Mouse (Mus musculus) midbrain, embryonic 13.5 days (tissue): Measurements from ENCODE around the gene Heatr5b. TPM values are rescaled to one million over a fixed set of nuclear protein-coding genes. Genes with fewer than 3 reads are reported as not detected.
"Not testable (repeated sequence)": the region's sequence is repeated elsewhere in the genome, so short reads cannot be mapped to it uniquely, and the experiment has no call there.

ENCODE experiments used
- ATAC-seq: fragments of 200-750 bp; cut with Nextera tagmentation; 2 replicates; pipeline ENCODE4 v1.8.0; 2017; ENCODE audit warnings: mild to moderate bottlenecking, moderate TSS enrichment, moderate library complexity
- H3K27ac ChIP-seq: fragments of 300-500 bp; sonication (generic); 2 replicates; pipeline ENCODE4 v1.5.1; 2015; ENCODE audit warnings: inconsistent platforms, mild to moderate bottlenecking, moderate library complexity
- H3K27me3 ChIP-seq: fragments of 300-500 bp; sonication (generic); 2 replicates; pipeline ENCODE4 v1.6.1; 2015; ENCODE audit warnings: mild to moderate bottlenecking, inconsistent platforms
- H3K36me3 ChIP-seq: fragments of 300-500 bp; sonication (generic); 2 replicates; pipeline ENCODE4 v1.6.1; 2015; ENCODE audit warnings: mild to moderate bottlenecking, inconsistent platforms
- H3K4me1 ChIP-seq: fragments of 300-500 bp; sonication (generic); replicated peaks from 2 replicates; pipeline ENCODE4 v1.6.1; 2015; ENCODE audit warnings: inconsistent platforms
- H3K4me2 ChIP-seq: fragments of 300-500 bp; sonication (generic); replicated peaks from 2 replicates; pipeline ENCODE4 v1.6.1; 2015; ENCODE audit warnings: moderate library complexity, mild to moderate bottlenecking, inconsistent platforms
- H3K4me3 ChIP-seq: fragments of 300-500 bp; sonication (generic); replicated peaks from 2 replicates; pipeline ENCODE4 v1.5.1; 2015; ENCODE audit warnings: mild to moderate bottlenecking, inconsistent platforms
- H3K9ac ChIP-seq: fragments of 300-500 bp; sonication (generic); replicated peaks from 2 replicates; pipeline ENCODE4 v1.6.1; 2015; ENCODE audit warnings: mild to moderate bottlenecking, inconsistent platforms
- H3K9me3 ChIP-seq: fragments of 300-500 bp; sonication (generic); 2 replicates; pipeline ENCODE4 v1.6.1; 2016; ENCODE audit warnings: mild to moderate bottlenecking, inconsistent platforms
- WGBS: fragments of 180-500 bp; shearing (Covaris S2); methylation state at CpG from one replicate; pipeline ENCODE4 v1.1.7; 2015; 5-methylcytosine and 5-hydroxymethylcytosine counted together
- polyA plus RNA-seq: library from polyadenylated mRNA; unstranded; fragments of >200 nt; fragmentation: Nextera tagmentation; extraction: Ambion mirVana; gene quantifications from 2 replicates; pipeline ENCODE4 v1.2.1, GENCODE M21; 2015

The Heatr5b gene
- polyA plus RNA-seq, 1 experiment from 2014 or later: 21.7 TPM

DNA sequence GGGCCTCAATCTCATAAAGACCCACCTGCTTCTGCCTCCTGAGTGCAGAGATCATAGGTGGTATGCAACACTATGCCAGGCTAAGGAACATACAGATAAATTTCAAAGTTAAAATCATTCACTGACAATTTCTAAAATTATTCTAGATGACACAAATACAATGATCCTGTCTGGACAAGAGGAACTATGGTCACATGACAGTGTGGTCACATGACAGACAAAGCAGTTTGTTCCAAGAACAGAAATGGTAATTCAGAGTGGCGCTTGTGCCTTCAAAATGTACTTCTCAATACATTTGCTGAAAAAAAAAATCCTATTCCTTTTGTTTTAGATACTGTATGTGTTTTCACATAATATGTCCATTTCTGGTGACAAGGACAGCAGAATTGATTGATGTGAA, 37.9 kb downstream of the Heatr5b start:
- Histone ChIP-seq H3K4me1 (no peaks in the 10 kb centered on the region), H3K4me3 (no peak overlapping the region), H3K27ac (no peak overlapping the region), H3K27me3 (no peaks in the 10 kb centered on the region), H3K36me3 (peaks cover 85% of the 10 kb centered on the region), H3K9ac (no peak overlapping the region), H3K9me3 (no peaks in the 10 kb centered on the region), H3K4me2 (no peak overlapping the region)
- WGBS: 89% methylated on average over 1 of the region's 1 CpGs
- ATAC-seq: no peak

DNA sequence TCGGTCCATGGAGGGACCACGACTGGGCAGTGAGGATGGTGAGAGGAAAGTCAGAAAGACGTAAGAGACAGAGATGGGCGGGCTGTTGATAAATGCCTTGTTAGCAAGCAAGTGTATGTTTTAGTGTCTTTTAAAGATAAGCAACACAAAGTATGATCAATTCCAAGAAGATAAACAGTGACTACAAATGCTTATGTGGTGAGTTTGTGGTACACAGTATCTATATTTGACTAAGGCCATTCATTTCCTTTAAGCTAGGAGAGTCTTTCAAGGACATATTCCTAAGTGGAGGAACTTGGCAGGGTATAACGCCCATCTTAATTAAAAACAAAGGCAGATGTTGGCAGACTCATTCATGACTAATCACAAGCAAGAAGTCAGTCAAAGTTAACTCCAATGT, 40.8 kb downstream of the Heatr5b start:
- Histone ChIP-seq H3K4me3 (no peak overlapping the region), H3K27me3 (no peaks in the 10 kb centered on the region), H3K9me3 (no peaks in the 10 kb centered on the region), H3K9ac (no peak overlapping the region), H3K4me2 (no peak overlapping the region), H3K36me3 (peaks cover 85% of the 10 kb centered on the region), H3K27ac (no peak overlapping the region), H3K4me1 (no peaks in the 10 kb centered on the region)
- no peak for ATAC-seq
- 91% methylated on average over 5 of the region's 5 CpGs for WGBS

DNA sequence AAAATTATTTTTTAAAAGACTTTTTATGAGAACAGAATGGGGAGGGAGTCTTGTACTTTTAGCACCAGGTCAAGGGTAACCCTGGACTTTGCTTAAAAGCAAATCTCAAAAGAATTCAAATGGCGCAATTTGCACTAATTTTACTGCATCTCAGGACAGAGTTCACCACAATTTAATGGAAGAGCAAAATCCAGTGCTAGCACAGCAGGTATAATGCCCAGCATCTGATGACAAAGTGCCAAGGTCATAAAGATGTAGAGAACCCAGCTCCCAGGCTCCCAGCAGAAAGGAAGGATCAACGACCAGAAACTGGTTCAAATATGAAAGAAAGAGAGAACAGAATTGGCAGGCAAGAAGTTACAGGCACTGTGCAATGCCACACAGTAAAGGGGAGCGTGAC, 43.0 kb downstream of the Heatr5b start:
- Histone ChIP-seq H3K4me2 (no peak overlapping the region), H3K27me3 (no peaks in the 10 kb centered on the region), H3K4me3 (no peak overlapping the region), H3K9me3 (no peaks in the 10 kb centered on the region), H3K36me3 (peaks cover 71% of the 10 kb centered on the region), H3K4me1 (no peaks in the 10 kb centered on the region), H3K27ac (no peak overlapping the region), H3K9ac (no peak overlapping the region)
- 88% methylated on average over 3 of the region's 3 CpGs for WGBS
- ATAC-seq: no peak

DNA sequence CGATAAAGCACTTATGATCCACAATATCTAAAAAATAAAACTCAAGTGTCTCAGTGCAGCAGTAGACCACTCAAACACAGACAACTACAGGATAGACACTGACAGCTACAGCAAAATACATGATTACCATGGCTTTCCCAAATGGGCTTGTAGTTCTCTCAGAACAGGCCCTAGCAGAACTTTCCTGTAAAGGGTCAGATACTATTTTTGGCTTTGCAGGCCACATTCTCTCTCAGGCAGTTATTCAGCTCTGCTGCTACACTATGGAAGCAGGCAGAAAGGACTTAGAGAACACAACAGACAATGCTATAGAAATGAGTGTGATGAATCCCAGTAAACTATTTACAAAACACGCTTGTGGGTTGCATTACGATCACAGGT, 43.5 kb downstream of the Heatr5b start:
- H3K27ac ChIP-seq: no peak overlapping the region
- ATAC-seq: no peak
- no peaks in the 10 kb centered on the region for H3K27me3 ChIP-seq
- H3K9ac ChIP-seq: no peak overlapping the region
- peaks cover 67% of the 10 kb centered on the region for H3K36me3 ChIP-seq
- no peaks in the 10 kb centered on the region for H3K9me3 ChIP-seq
- WGBS: 95% methylated on average over 3 of the region's 3 CpGs
- no peak overlapping the region for H3K4me3 ChIP-seq
- H3K4me1 ChIP-seq: no peaks in the 10 kb centered on the region
- no peak overlapping the region for H3K4me2 ChIP-seq

DNA sequence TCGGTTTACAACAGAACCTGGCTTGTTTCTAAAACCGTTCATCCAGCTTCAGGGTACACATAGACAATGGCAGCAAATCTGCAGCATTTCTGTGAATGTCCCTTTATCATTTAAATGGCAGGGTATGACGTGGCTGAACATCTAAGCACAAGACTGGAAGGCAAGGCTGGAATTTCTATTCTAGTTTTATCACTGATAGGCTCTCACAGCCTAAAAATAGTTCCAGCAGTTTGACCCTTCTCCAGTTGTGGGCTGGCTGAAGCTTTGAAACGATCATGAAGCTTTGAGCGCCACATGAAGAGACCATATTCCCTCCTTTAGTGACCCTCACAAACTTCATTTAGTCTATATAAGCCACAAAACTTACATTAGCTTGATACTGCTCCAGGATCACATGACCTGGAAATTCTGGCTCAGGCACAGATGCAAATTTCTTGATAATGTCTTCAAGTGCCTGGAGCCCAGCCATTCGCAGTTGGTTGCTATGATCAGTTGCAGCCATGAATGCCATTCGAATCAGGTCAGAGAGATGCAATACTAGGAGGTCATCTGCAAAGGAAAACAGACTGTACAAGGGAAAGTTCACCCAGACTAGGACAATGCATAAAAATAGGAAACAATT, 44.0 kb downstream of the Heatr5b start:
- no peaks in the 10 kb centered on the region for H3K9me3 ChIP-seq

DNA sequence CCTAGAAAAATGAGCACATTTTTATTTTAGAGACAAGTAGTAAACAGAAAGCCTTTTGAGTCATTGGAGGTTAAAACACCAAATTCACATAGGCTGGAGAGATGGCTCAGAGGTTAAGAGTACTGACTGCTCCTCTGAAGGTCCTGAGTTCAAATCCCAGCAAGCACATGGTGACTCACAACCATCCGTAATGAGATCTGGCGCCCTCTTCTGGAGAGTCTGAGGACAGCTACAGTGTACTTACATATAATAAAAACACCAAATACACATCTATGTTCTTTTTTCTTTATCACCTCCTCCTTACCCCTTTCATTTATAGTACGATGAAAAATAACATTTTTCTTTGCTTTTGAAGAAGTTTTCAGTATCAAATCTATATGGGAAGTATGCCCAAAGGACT, 46.9 kb downstream of the Heatr5b start:
- H3K4me3 ChIP-seq, H3K27me3 ChIP-seq, ATAC-seq, H3K9ac ChIP-seq, H3K4me2 ChIP-seq, H3K9me3 ChIP-seq, H3K27ac ChIP-seq, H3K4me1 ChIP-seq: not testable (repeated sequence)
- 68% methylated on average over 3 of the region's 3 CpGs for WGBS
- H3K36me3 ChIP-seq: peaks cover 49% of the 10 kb centered on the region

More for the DNA sequence above, 44.0 kb downstream of the Heatr5b start:
- no peak overlapping the region for H3K27ac ChIP-seq
- H3K36me3 ChIP-seq: peaks cover 62% of the 10 kb centered on the region
- ATAC-seq: no peak
- H3K4me3 ChIP-seq: no peak overlapping the region
- no peaks in the 10 kb centered on the region for H3K4me1 ChIP-seq
- no peak overlapping the region for H3K4me2 ChIP-seq
- H3K27me3 ChIP-seq: no peaks in the 10 kb centered on the region
- no peak overlapping the region for H3K9ac ChIP-seq
- WGBS: 76% methylated on average over 7 of the region's 7 CpGs

DNA sequence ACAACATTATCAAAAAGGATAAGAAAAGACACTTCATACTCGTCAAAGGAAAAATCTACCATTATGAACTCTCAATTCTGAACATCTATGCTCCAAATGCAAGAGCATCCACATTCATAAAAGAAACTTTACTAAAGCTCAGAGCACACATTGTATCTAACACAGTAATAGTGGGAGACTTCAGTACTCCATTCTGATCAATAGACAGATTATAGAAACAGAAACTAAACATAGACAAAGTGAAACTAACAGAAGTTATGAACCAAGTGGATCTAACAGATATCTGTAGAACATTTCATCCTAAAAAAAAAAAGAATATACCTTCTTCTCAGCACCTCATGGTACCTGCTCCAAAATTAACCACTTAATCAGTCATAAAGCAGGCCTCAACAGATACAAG, 56.4 kb downstream of the Heatr5b start:
- H3K9me3 ChIP-seq: no peaks in the 10 kb centered on the region
- no peaks in the 10 kb centered on the region for H3K4me1 ChIP-seq
- WGBS: 84% methylated on average over 1 of the region's 1 CpGs
- no peak overlapping the region for H3K4me2 ChIP-seq
- no peak overlapping the region for H3K4me3 ChIP-seq
- H3K36me3 ChIP-seq: peaks cover 39% of the 10 kb centered on the region
- H3K9ac ChIP-seq: no peak overlapping the region
- no peak overlapping the region for H3K27ac ChIP-seq
- no peak for ATAC-seq
- H3K27me3 ChIP-seq: no peaks in the 10 kb centered on the region

DNA sequence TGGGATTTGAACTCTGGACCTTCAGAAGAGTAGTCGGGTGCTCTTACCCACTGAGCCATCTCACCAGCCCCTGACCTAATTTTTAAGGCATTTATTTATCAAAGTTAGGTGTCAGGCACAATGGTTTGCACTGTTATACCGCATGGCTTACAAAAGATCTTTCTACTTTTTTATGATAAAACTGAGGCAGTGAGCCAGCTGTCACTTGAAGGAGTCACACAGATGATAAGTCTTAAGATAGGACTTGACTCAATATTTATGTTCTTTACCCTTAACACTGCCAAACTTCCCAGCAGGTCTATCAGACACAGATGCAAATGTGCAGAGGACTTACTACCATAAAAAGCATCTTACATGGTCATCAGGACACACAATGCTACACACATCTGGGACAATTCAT, 62.8 kb downstream of the Heatr5b start:
- Histone ChIP-seq H3K27me3 (no peaks in the 10 kb centered on the region), H3K9ac (no peak overlapping the region), H3K4me1 (no peaks in the 10 kb centered on the region), H3K4me2 (no peak overlapping the region), H3K36me3 (peaks cover 59% of the 10 kb centered on the region), H3K9me3 (no peaks in the 10 kb centered on the region), H3K27ac (no peak overlapping the region), H3K4me3 (no peak overlapping the region)
- 89% methylated on average over 2 of the region's 2 CpGs for WGBS
- no peak for ATAC-seq

DNA sequence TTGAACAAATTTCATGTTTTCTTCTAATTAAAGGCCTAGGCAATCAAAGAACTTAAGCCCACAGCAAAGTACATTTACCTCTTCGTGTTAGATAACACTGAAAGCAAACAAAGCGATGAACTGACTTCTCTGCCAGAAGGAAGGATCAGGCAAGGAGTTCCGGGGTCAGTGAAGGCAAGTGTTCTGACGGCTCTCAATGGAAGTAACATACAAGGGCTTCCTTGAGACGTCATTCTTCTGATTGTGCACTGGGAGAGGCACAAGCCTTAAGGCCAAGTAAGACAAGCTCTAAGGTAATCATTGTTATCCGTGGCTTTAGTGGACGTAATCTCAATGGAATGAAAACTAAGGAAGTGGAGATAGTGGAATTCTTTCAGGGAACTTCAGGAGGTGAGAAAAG, 64.2 kb downstream of the Heatr5b start:
- WGBS: 75% methylated on average over 7 of the region's 7 CpGs
- Histone ChIP-seq H3K4me1 (no peaks in the 10 kb centered on the region), H3K36me3 (peaks cover 64% of the 10 kb centered on the region)

DNA sequence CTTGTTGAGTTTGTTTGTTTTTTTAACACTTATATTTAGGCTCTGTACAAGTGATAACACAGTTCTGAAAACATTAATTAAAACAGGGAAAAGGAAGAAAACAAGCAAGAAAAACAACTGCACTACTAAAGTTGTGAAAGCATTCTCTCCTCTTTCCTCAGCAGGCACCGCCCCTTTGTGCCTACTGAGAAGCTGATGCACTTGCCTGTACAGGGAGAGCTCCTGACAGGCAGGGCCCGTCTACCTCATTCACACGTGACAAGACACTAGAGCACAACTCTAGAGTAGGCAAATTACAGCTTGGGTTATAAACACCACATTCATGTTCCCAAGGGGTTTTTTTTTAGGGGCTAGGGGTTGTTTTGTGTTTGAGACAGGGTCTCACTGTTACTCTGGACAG, 65.8 kb downstream of the Heatr5b start:
- Histone ChIP-seq H3K9ac (no peak overlapping the region), H3K27me3 (no peaks in the 10 kb centered on the region), H3K4me3 (no peak overlapping the region), H3K4me2 (no peak overlapping the region), H3K9me3 (no peaks in the 10 kb centered on the region), H3K4me1 (no peaks in the 10 kb centered on the region), H3K36me3 (peaks cover 70% of the 10 kb centered on the region), H3K27ac (no peak overlapping the region)
- no peak for ATAC-seq
- 87% methylated on average over 3 of the region's 3 CpGs for WGBS

More for the DNA sequence above, 64.2 kb downstream of the Heatr5b start:
- ATAC-seq: no peak
- Histone ChIP-seq H3K4me3 (no peak overlapping the region), H3K9ac (no peak overlapping the region), H3K4me2 (no peak overlapping the region), H3K9me3 (no peaks in the 10 kb centered on the region), H3K27ac (no peak overlapping the region), H3K27me3 (no peaks in the 10 kb centered on the region)

DNA sequence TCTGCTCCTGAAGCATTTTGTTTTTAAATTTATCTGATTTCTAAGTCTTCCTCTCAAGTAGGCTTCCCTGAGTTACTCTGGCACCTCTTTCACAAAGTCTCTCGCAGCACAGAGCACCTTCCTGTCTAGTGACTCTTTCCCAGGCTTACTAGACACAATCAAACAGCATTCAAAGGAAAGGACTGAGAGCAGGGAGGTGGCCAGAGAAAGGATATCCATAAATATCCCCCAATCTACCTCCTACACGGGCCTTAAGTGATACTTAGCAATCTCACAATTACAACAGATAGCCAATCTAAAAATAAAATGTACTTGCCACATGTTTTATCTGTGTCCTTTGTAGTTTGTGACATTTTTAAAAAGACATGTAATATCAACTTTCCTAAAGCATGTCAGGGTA, 66.2 kb downstream of the Heatr5b start:
- Histone ChIP-seq H3K4me1 (no peaks in the 10 kb centered on the region), H3K27me3 (no peaks in the 10 kb centered on the region), H3K9ac (no peak overlapping the region), H3K27ac (no peak overlapping the region), H3K36me3 (peaks cover 74% of the 10 kb centered on the region), H3K4me3 (no peak overlapping the region), H3K9me3 (no peaks in the 10 kb centered on the region), H3K4me2 (no peak overlapping the region)
- no peak for ATAC-seq
- 83% methylated on average over 2 of the region's 2 CpGs for WGBS

DNA sequence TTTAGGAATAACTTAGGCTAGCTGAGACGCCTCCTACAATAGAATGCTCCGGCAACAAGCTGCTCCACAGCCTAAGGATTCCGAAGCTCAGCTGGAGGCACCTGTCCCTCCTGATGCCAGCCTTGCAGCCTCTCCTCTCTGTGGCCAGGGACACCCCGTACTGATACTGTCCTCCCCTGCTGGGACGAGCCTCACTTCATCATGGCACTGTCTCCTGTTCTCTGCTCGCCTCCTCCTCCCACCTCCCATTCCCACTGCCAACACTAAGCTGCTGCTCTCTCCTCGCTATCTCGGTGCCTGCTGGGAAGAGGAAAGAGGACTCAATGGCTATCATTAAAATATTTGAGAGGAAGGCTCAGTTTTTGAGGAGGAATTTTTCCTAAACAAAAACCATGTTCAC, 67.6 kb downstream of the Heatr5b start:
- Histone ChIP-seq H3K9me3 (no peaks in the 10 kb centered on the region), H3K4me2 (no peak overlapping the region), H3K36me3 (peaks cover 73% of the 10 kb centered on the region), H3K9ac (no peak overlapping the region), H3K27ac (no peak overlapping the region), H3K27me3 (no peaks in the 10 kb centered on the region), H3K4me3 (no peak overlapping the region), H3K4me1 (no peaks in the 10 kb centered on the region)
- WGBS: 75% methylated on average over 8 of the region's 8 CpGs
- ATAC-seq: no peak

DNA sequence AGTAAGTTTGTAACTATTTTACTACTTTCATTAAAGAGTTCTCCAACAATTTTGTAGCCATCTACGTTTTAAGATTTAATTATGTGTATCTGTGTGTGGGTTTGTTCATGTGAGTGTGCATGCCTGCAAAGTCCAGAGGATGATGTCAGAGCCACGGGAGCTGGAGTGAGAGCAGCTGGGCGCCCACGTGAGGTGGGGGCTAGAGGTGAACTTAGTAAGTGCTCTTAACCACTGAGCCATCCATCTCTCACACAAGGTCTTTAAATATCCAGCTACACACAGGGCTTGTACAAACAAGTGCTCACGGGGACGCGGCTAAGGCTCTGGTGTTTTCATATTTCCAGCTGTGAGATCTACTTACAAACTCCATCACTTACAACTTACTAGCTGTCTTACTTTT, 69.1 kb downstream of the Heatr5b start:
- no peaks in the 10 kb centered on the region for H3K4me1 ChIP-seq
- H3K27ac ChIP-seq: no peak overlapping the region
- no peak overlapping the region for H3K4me3 ChIP-seq
- H3K9ac ChIP-seq: no peak overlapping the region
- H3K36me3 ChIP-seq: peaks cover 73% of the 10 kb centered on the region
- 83% methylated on average over 7 of the region's 7 CpGs for WGBS
- H3K9me3 ChIP-seq: no peaks in the 10 kb centered on the region
- ATAC-seq: no peak
- H3K27me3 ChIP-seq: no peaks in the 10 kb centered on the region
- no peak overlapping the region for H3K4me2 ChIP-seq
